Mouse (Mus musculus) cerebellum, postnatal 25 days (tissue): Measurements from ENCODE around the gene Pcsk5.
A peak's percentile ranks its signal among the peaks of the same experiment; 100 is the strongest.

Experiments
- DNase-seq, 2 experiments: peaks; one replicate each; pipeline ENCODE4 v3.0.0; 2021; ENCODE audit warnings: mixed read lengths in 2 of 2

Gene Pcsk5

GRCm38 (mm10) chr19:17732676-17733277, 104.7 kb downstream of the Pcsk5 start:
- no peak for DNase-seq

GRCm38 (mm10) chr19:17717066-17717465, 120.4 kb downstream of the Pcsk5 start:
- no peak for DNase-seq

- DNase-seq = no peak
These were observed 122.0 kb downstream of the Pcsk5 start for GRCm38 (mm10) chr19:17715281-17715955.

GRCm38 (mm10) chr19:17691626-17692025, 145.8 kb downstream of the Pcsk5 start:
- DNase-seq = no peak

- no peak for DNase-seq
These were observed 159.1 kb downstream of the Pcsk5 start for GRCm38 (mm10) chr19:17678371-17678770.

- DNase-seq = no peak
These were observed 174.8 kb downstream of the Pcsk5 start for GRCm38 (mm10) chr19:17662676-17663075.

- DNase-seq = peak in 1 of 2 experiments; percentile 13
These were observed 175.2 kb downstream of the Pcsk5 start for GRCm38 (mm10) chr19:17662271-17662670.

GRCm38 (mm10) chr19:17659321-17659720, 178.1 kb downstream of the Pcsk5 start:
- DNase-seq = no peak

GRCm38 (mm10) chr19:17650831-17651502, 186.5 kb downstream of the Pcsk5 start:
- DNase-seq = no peak

- no peak for DNase-seq
These were observed 187.5 kb downstream of the Pcsk5 start for GRCm38 (mm10) chr19:17649967-17650366.

GRCm38 (mm10) chr19:17643128-17643797, 194.2 kb downstream of the Pcsk5 start:
- DNase-seq = no peak

GRCm38 (mm10) chr19:17635984-17636383, 201.4 kb downstream of the Pcsk5 start:
- DNase-seq = no peak

- no peak for DNase-seq
These were observed 221.8 kb downstream of the Pcsk5 start for GRCm38 (mm10) chr19:17615646-17616045.

- DNase-seq = no peak
These were observed 230.9 kb downstream of the Pcsk5 start for GRCm38 (mm10) chr19:17606510-17606909.

- DNase-seq = no peak
These were observed 231.3 kb downstream of the Pcsk5 start for GRCm38 (mm10) chr19:17606093-17606492.

GRCm38 (mm10) chr19:17603322-17603721, 234.1 kb downstream of the Pcsk5 start:
- DNase-seq = no peak

GRCm38 (mm10) chr19:17600347-17600746, 237.1 kb downstream of the Pcsk5 start:
- no peak for DNase-seq

GRCm38 (mm10) chr19:17592790-17593189, 244.6 kb downstream of the Pcsk5 start:
- no peak for DNase-seq

- peak in 1 of 2 experiments; percentile 4 for DNase-seq
These were observed 246.1 kb downstream of the Pcsk5 start for GRCm38 (mm10) chr19:17591335-17591734.

GRCm38 (mm10) chr19:17590314-17590713, 247.1 kb downstream of the Pcsk5 start:
- DNase-seq = no peak

- DNase-seq = no peak
These were observed 260.0 kb downstream of the Pcsk5 start for GRCm38 (mm10) chr19:17577412-17577811.

- DNase-seq = no peak
These were observed 262.9 kb downstream of the Pcsk5 start for GRCm38 (mm10) chr19:17574564-17574963.

GRCm38 (mm10) chr19:17572315-17572714, 265.1 kb downstream of the Pcsk5 start:
- no peak for DNase-seq
